Mouse (Mus musculus): ENCODE measurements at regions not wholly inside any gene's neighbourhood (a gene's known extent, or its start where the extent isn't known, plus 50 kb on each side); places are given as distances from the start of the nearest gene placed in this dataset.

DNA sequence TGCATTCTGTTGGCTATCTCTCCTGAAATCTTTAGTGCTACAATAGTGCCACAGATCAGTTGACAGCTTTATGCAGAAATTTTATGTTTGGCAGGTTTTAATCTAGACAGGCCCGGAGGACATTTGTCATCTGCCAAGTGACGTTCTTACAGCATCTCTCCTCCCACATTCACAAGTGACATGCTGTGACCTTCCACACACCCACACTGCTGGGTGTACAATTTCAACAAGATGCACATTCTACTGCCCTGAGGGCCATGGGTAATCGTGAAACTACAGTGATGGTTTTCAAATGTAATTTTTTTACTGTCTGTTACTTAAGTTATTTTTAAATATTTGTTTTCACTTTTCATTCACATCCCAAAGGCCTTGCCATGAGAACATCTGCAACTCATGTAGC, 639.2 kb upstream of the Gm11114 start:
- no peak for ATAC-seq (replicated peaks; ENCODE audit: low FRiP score, low TSS enrichment, poor library complexity, severe bottlenecking)

DNA sequence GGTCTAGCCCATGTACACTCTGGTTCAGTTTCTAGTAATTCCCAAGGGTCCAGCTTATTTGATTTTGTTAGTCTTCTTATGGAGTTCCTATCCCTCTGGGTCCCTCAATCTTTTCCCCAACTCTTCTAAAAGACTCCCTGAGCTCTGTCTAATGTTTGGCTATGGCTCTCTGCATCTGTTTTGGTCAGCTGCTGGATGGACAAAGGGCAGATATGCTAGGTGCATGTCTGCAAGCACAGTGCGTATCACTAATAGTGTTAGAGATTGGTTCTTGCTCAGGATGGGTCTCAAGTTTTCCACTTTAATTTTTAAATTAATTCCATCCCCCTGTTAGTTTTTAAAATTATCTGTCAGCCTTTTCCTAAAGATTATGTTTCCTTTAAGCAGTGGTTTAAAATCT, 634.2 kb upstream of the Gm11114 start:
- ATAC-seq (replicated peaks; ENCODE audit: low FRiP score, low TSS enrichment, poor library complexity, severe bottlenecking): no peak

DNA sequence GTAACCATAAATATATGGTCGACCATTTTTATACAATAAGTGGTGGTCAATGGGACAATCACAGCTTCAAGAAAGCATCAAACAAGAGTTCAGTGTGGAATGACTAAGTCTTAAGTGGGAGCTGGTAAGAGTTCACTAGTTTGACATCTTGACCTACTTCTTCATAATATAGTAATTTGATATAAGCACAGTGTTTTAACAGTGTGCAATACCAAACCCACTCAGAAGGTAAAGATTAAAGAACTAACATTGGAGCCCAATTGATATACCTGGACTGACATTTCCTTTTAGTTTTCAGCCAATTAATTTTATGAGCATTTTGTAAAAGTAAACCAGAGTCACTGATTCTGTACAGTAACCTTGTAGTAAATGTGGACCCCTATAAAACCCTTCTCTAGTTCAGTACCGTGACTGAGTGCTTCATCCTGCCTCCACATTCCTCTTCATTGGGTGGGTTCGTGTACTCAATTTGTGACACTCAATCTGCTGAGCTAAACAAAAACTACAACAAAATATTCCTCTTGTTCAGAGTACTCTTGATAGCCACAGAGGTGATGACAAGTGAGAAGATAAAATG, 593.9 kb upstream of the Gm11114 start:
- no peak for ATAC-seq (replicated peaks; ENCODE audit: low FRiP score, low TSS enrichment, poor library complexity, severe bottlenecking)

DNA sequence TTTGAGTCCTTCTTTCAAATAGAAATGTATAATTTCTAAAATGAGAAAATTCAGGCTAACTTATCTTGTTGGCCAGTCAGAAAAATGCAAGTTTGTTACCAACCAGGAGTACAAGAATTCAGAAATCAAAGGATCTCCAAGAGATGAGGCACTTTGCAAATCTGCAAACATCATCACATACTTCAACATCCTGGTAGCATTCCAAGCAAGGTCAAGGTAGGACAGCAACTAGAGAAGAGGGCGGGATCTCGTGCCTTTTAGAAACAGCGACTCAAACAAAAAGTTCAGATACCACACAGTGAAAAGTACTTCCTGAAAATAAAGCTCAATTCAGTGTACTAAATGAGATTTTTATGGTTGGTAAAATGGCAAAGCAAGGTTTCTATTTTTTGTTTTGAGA, 593.2 kb upstream of the Gm11114 start:
- ATAC-seq (replicated peaks; ENCODE audit: low FRiP score, low TSS enrichment, poor library complexity, severe bottlenecking): no peak

DNA sequence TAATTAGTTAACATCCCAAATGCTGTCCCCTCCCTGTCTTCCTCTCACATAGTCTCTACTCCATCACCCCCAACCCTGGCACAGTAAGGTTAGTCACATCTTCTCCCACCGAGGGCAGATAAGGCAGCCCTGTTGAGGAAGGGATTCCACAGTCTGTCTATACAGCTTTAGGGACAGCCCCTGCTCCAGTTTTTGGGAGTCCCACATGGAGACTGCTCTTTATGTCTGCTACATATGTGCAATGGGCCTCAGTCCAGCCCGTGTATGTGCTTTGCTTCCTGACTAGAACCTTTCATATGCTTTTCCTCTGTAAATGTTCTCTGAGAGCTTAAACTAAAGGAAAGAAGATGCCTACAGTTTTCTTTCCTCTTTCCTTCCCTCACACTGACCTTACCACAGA, 592.1 kb upstream of the Gm11114 start:
- ATAC-seq (replicated peaks; ENCODE audit: low FRiP score, low TSS enrichment, poor library complexity, severe bottlenecking): no peak

DNA sequence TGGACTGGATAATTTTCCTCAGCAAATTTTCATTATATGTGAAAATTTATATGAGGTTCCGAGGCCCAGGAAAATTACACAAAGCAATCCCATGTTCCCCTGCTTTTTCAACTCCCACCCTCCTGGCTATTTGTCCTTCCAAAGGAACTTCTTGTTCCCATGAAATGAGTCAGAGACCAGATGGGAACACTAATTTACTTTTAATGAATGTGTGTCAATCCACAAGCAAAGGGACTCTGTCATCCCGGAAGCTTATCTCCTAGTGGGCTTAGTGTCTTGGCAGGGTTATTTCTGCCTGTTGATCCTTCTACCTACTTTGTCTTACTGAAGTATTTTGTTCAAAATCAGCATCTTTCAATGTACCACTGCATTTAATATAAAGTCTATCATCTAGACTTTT, 573.3 kb upstream of the Gm11114 start:
- no peak for ATAC-seq (replicated peaks; ENCODE audit: low FRiP score, low TSS enrichment, poor library complexity, severe bottlenecking)

DNA sequence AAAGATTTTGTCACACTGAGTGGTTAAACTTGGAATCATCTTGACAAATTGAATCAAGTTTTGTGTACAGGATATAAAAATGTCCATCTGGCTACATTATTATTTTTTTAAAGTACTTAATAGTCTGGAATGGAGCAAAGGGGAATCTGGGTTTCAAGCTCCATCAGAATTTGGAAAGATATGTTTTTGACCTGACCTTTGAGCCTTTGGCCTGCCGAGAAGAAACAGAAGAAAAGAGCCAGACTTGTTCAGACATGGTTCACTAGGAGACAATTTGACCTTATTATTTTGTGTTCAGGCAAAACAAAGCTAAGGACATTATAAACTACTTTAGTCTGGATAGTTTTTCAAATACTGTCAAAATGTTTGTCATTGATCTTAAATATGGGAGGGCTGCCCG, 572.2 kb upstream of the Gm11114 start:
- ATAC-seq (replicated peaks; ENCODE audit: low FRiP score, low TSS enrichment, poor library complexity, severe bottlenecking): no peak

DNA sequence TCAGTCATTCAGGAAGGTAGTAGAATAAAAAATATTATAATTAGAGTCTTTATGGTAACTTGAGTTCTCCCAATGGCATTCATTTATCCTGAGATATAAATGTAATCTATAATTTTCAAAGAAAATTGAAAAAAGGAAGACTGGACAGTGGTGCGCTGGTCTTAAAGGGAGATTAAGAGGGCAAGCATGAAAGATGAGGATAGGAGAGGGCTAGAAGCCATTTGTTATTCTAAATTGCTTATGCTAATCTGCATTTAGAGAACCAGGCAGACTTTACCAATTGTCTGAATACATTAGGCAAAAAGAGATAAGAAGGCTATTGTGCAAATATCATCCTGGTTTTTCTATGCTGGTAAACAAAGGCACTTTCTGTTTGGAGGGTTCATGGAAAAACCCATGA, 558.2 kb upstream of the Gm11114 start:
- ATAC-seq (replicated peaks; ENCODE audit: low FRiP score, low TSS enrichment, poor library complexity, severe bottlenecking): no peak

DNA sequence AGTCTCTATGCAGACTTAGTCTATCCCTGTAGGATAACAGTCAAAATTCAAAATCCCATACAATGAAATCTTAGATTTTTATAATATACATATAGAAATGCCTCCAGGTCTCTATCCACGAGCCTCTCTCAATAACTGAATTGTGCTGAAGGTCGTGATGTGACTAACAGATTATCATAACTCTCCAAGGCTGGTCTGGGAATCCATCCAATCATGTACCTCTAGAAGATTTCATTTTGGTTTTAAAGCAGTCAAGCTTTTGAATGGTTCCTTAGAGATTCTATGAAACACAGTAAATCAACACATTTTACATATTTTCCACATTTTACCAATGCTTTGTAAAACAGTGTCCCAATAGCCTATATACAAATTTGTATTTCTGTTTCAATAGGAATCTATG, 557.7 kb upstream of the Gm11114 start:
- no peak for ATAC-seq (replicated peaks; ENCODE audit: low FRiP score, low TSS enrichment, poor library complexity, severe bottlenecking)

DNA sequence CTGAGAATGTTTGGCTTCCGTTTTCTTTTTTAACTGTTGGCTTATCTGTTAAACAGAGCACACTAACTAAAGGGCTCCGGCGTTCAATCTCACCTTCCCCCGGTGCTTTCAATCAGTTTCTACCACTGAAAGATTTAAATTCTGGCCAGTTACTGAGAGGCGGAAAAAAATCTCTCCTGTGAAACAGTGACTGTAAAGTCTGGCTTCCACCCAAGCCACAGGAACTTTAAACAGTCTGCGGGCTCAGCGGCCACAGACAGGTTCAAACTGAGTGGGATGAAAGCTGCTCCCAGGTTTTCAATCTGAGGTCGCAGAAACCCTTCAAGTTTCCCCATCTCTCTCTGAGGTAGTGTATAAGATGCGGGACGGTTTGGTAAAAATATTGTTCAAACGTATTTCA, 538.2 kb upstream of the Gm11114 start:
- no peak for ATAC-seq (replicated peaks; ENCODE audit: low FRiP score, low TSS enrichment, poor library complexity, severe bottlenecking)

DNA sequence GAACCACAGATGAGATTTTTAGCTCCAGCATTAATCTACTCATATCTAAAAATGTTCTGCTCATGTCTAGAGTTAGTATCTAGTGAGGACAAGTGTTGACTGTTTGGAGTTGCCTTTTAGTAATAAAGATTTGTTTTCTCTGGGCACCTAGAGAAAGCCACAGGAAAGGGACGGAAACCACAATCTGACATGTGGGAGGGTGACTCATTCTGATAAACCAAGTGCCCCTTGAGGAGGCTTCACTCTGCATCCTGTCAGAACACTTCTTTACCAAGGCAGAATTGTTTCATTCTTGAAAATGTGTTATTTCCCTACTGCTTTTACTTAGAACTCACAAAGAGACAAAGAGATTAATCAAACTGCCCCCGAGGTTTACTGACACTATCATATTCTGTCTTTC, 537.4 kb upstream of the Gm11114 start:
- no peak for ATAC-seq (replicated peaks; ENCODE audit: low FRiP score, low TSS enrichment, poor library complexity, severe bottlenecking)

DNA sequence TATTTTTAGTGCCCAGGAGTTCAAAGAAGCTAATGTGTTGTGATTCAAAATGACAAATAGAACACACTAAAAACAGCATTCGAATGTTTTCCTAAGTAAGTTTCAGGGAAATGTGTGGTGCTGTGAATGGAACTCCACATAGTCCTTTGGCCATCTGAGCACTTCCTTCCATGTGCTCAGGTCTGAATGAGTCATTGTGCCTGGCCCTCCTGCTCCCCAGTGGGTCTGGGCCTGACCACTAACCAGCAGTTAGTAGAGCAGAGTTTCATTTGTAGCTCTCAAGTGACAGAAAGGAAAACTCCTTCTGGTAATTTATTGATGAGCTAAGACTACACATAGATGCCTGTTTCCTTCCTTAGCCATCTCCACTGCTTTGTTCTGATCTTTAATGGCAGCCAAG, 533.4 kb upstream of the Gm11114 start:
- ATAC-seq (replicated peaks; ENCODE audit: low FRiP score, low TSS enrichment, poor library complexity, severe bottlenecking): no peak

DNA sequence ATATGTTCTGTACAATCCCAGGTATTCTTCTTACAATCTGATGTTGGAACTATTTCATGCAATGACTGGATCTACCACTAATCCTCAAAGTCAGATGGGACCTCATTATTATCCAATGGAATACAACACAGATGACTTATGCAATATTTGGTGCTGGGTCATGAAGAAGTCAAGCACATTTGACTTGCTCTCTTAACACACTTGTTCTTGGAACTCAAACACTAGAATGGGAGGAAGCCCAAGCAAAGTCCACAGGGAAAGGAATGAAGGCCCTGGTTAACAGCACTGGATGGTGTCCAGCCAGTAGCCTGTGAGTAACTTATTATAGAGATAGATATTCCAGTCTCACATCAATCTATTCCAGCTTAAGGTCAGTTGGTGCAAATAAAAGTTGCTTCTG, 486.8 kb upstream of the Gm11114 start:
- no peak for ATAC-seq (replicated peaks; ENCODE audit: low FRiP score, low TSS enrichment, poor library complexity, severe bottlenecking)

DNA sequence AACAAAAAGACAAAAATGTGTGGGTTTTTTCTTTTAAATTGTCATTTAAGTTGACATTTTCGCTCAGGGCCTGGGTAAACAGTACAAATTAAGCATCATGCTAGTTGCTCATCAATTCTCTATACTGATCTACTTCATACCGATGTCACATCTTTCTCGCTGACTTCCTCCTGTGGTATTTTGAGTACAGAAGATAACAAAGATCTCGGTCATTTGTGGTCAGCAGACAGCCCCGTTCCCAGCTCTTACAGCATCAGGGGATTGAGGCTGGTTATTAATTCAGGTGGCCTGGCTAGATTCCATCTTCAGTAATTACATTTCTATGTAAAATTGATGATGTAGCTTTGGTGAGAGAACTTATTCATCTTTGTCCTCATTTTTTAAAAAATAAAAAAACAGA, 483.6 kb upstream of the Gm11114 start:
- no peak for ATAC-seq (replicated peaks; ENCODE audit: low FRiP score, low TSS enrichment, poor library complexity, severe bottlenecking)

DNA sequence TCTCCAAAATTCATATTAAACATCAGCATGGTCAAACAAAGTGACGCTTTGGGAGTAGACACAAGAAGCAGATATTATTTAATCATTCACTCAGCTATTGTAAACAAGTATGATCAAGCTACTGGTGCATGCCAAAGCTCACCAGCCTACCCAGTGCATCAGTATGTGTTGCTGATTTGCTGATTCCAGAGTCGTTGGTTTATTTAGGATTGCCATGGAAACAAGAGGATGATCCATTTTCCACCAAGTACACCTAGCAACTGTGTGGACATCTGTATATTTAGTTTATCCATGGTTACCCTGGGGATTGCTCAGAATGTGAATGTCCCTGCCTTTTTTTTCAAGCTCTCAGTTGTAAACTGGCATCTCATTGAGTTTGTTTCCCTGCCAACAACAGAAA, 481.9 kb upstream of the Gm11114 start:
- ATAC-seq (replicated peaks; ENCODE audit: low FRiP score, low TSS enrichment, poor library complexity, severe bottlenecking): no peak

DNA sequence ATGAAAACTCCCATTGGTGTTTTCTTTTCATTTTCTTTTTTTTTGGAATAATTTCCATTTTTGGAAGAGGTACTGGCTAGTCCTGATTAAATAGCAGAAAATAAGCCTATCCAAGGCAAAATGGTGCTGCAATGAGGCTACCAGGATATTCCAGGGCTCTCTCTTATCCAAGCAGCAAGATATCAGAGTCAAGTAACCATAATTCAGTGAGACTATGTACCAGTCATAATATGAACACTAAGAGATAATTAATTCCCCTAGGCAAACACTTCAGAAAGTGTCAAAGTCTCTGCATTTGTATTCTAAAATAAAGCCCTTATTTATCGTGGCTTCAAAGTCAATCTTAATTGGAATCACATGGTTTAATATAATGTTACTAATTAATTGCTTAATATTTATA, 475.1 kb upstream of the Gm11114 start:
- no peak for ATAC-seq (replicated peaks; ENCODE audit: low FRiP score, low TSS enrichment, poor library complexity, severe bottlenecking)

DNA sequence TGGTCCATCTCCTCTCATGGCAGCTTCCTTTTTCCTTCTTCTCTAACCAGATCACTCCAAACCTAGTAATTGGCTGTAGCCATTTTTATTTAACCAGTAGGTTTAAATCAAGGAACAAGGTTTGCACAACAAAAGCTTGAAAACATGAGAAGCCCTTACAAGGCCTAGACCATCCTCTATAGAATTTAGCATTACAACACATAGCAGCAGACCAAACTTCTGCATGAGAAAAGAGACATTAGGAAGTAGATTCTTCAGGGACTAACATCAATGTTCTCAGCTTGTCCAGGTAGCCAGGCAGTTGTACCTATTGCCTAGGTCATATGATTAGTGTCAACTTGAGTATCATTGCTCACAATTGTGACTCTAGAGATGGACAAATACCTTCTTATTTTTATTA, 468.6 kb upstream of the Gm11114 start:
- ATAC-seq (replicated peaks; ENCODE audit: low FRiP score, low TSS enrichment, poor library complexity, severe bottlenecking): no peak

DNA sequence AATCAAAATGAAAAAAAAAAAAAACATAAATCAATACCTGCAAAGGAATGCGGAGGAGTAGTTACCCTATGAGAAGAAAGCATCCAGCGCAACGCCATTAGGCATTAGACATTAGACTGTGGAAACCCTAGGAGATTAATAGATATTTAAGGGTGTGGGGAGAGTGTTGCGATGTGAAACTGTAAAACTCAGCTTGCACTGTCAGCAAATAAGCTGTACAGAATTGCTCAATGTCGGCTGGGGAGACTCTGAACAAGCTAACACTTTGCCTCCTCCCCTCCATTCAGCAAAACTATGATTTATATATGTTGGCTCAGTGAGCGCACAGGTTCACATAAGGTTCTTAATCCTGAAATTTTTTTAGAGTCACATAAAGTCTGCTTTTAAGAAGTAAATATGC, 451.0 kb upstream of the Gm11114 start:
- no peak for ATAC-seq (replicated peaks; ENCODE audit: low FRiP score, low TSS enrichment, poor library complexity, severe bottlenecking)

DNA sequence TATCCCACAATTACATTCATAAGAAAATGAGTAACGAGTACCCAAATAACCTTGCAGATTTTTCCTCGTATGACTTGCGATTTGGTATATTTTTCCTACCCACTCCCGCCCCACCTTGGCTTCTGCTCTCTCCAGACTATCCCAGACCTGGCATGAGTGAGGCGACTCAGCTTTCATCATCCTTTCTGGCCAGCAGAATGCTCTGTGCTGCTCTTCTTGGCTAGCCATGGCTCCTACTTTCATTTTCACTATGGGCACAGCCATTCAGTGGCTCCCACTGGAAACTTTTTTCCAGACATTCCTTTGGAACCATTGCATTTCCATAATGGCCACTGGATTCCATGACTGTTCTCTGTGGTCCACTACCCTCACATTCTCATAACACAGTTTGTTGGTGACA, 449.1 kb upstream of the Gm11114 start:
- ATAC-seq (replicated peaks; ENCODE audit: low FRiP score, low TSS enrichment, poor library complexity, severe bottlenecking): no peak

DNA sequence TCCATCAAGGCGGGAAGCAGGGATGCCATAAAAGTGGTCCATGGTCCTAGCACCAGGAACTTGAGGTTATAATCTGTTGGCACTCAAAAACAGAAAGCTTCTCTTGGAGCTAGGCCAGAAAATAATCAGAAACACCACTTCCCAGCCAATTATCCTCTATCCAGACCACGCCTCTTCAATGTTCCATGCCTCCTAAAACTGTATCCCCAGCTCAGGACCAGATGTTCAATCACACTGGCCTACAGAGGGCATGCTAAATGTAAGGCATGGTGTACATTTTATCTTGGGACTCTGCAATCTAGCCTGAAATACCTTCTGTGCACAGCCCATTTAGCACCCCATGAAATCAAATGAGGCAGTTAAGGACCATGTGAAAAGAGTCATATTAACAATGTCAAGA, 418.4 kb upstream of the Gm11114 start:
- ATAC-seq (replicated peaks; ENCODE audit: low FRiP score, low TSS enrichment, poor library complexity, severe bottlenecking): no peak

DNA sequence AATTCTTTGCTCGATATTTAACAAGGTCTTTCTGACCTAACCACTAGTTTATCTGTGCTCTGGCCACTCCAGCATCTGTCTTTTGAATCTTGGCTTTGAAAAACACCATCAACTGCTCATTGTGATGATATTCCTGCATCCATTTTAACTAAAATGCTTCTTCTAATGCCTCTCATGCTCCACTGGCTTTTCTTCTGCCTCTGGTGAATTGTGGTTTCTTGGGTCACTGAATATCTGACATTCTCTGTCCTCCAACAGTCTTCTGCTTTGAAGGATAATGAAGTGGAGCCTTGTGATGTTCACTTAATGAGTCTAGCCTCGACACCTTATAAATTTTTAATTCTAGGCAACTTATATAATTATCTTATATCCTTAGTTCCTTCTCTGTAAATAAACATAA, 416.5 kb upstream of the Gm11114 start:
- no peak for ATAC-seq (replicated peaks; ENCODE audit: low FRiP score, low TSS enrichment, poor library complexity, severe bottlenecking)

DNA sequence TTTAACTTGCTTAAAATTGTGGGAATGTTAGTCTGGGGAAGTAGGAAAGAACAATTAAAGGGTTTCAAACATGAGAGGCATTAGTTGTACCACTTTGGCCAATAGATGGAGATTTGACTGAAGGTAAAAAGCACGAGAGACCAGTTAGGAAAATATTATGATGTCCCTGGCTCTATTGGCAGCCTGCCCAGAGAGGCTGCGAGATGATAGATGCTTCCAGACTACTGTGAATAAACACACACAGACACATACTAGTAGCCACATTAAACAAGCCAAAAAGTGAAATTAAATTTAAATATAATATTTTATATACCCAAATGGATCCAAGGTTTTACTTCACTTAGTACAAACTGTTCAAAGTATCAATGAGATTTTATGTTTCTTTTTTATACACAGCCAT, 411.9 kb upstream of the Gm11114 start:
- ATAC-seq (replicated peaks; ENCODE audit: low FRiP score, low TSS enrichment, poor library complexity, severe bottlenecking): no peak
